Mouse (Mus musculus) forebrain, embryonic 13.5 days (tissue): ENCODE measurements around the gene Gsto1. TPM values are rescaled to one million over a fixed set of nuclear protein-coding genes. Genes with fewer than 3 reads are reported as not detected.
A peak's percentile ranks its signal among the peaks of the same experiment; 100 is the strongest.

ENCODE experiments used
- ATAC-seq: fragments of 200-750 bp; cut with Nextera tagmentation; 2 replicates; pipeline ENCODE4 v1.8.0; 2017
- H3K27ac ChIP-seq: fragments of 300-500 bp; sonication (generic); 2 replicates; pipeline ENCODE4 v1.5.1; 2015; ENCODE audit warnings: inconsistent platforms, mild to moderate bottlenecking, moderate library complexity
- H3K27me3 ChIP-seq: fragments of 300-500 bp; sonication (generic); 2 replicates; pipeline ENCODE4 v1.6.1; 2015; ENCODE audit warnings: mild to moderate bottlenecking, inconsistent platforms
- H3K36me3 ChIP-seq: fragments of 300-500 bp; sonication (generic); 2 replicates; pipeline ENCODE4 v1.6.1; 2015; ENCODE audit warnings: mild to moderate bottlenecking, inconsistent platforms; ENCODE audit not compliant: poor library complexity, severe bottlenecking
- H3K4me1 ChIP-seq: fragments of 300-500 bp; sonication (generic); 2 replicates; pipeline ENCODE4 v1.6.1; 2015; ENCODE audit warnings: inconsistent platforms
- H3K4me2 ChIP-seq: fragments of 300-500 bp; sonication (generic); 2 replicates; pipeline ENCODE4 v1.6.1; 2015; ENCODE audit warnings: inconsistent platforms, mild to moderate bottlenecking, moderate library complexity
- H3K4me3 ChIP-seq: fragments of 300-500 bp; sonication (generic); 2 replicates; pipeline ENCODE4 v1.5.1; 2015; ENCODE audit warnings: mild to moderate bottlenecking, inconsistent platforms
- H3K9ac ChIP-seq: fragments of 300-500 bp; sonication (generic); 2 replicates; pipeline ENCODE4 v1.6.1; 2015; ENCODE audit warnings: mild to moderate bottlenecking, inconsistent platforms
- H3K9me3 ChIP-seq: fragments of 300-500 bp; sonication (generic); replicated peaks from 2 replicates; pipeline ENCODE4 v1.6.1; 2016; ENCODE audit warnings: inconsistent platforms
- WGBS: fragments of 180-500 bp; shearing (Covaris S2); methylation state at CpG from one replicate; pipeline ENCODE4 v1.1.7; 2015; 5-methylcytosine and 5-hydroxymethylcytosine counted together
- polyA plus RNA-seq: library from polyadenylated mRNA; unstranded; fragments of >200 nt; fragmentation: Nextera tagmentation; extraction: Ambion mirVana; gene quantifications from 2 replicates; pipeline ENCODE4 v1.2.1, GENCODE M21; 2015

Gsto1 gene
- polyA plus RNA-seq, 1 experiment from 2014 or later = 80.3 TPM

DNA sequence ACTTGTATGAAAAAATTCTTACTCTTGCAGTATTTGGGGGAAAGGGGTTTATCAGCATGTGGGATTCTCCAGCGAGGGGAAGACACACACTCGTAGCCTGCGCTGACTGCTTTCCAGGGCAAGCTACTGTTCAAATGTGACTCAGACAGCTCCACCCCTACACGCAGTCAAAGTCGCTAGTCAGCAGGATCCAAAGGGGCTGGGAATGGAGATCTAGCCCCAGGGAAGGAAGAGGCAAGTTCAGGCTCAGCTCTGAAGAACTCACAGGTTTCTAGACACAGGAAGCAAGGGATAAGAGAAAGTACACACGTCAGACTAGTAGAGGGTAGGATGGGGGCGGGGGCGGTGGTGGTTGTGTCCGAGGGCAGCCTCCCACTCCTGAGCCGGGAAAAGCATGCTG, 45.8 kb downstream of the Gsto1 start:
- Histone ChIP-seq H3K9ac (no peak overlapping the region), H3K4me2 (no peak overlapping the region), H3K27me3 (no peaks in the 10 kb centered on the region), H3K9me3 (no peaks in the 10 kb centered on the region), H3K36me3 (peaks cover 23% of the 10 kb centered on the region), H3K4me1 (peaks cover 12% of the 10 kb centered on the region; the same call in 1 of the 2 replicates), H3K27ac (no peak overlapping the region), H3K4me3 (no peak overlapping the region)
- no peak for ATAC-seq
- WGBS = 86% methylated on average over 10 of the region's 10 CpGs

DNA sequence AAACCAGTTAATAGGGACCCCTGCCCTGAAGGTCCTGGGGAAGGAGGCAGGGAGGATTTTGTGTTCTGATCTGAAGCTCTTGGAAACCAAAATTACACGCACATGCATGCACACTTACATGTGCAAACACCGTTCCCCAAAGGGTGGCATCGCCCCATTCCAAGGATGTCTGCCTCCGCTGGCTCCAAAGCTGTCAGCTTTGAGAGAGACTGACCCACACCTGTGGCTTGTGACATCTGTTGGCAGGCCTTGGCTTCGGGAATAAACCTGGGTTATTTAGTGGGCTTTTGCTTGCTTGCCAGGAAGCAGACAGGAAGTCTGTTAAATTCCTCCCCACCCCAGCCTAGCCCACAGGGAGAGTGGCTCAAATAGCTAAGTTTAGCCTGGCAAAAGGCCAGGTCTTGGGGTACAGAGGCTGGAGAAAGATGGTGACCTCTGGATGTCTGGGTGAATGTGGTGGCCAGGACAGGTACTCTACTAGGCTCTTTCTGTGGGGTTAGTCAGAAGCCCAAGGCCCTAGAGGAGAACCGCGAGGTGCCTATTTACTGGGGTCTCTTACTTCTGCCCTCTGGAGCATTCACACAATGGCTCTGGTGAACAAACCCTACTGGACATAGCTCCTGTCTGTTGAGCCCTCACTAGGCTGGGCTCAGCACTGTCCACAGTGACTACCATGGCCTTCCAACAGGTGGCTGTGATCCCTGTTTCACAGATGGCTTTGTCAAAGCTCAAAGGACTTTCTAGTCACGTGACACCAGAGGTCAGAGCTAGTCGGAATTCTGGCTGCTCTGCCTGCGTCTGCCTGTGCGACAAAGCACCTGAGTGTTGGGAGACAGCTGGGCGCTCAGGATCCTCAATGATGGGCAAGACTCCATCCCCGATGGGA, 47.8 kb downstream of the Gsto1 start:
- 76% methylated on average over 13 of the region's 13 CpGs for WGBS
- no peak for ATAC-seq

DNA sequence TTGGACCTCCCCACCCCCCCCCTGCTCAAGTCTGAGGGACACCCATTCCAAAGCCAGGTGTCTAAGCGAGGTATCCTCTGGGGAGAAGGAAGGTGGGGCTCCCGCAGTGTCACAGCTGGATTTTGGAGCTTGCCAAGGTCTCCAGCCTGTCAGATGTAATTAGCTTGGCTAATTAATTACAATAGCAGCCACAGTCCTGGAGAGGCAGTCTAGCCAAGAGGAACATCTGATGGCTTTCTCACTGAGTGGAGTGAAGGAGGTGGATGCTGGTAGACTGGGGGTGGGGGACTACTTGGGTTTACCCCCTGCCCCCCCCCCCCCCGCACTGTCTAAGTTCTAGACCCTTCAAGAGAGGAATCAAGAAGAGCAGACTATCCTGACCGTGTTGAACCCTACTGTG, 48.9 kb downstream of the Gsto1 start:
- no peak overlapping the region for H3K27ac ChIP-seq
- ATAC-seq = peak; percentile 31; the same call in 1 of the 2 replicates
- H3K4me2 ChIP-seq = no peak overlapping the region
- 54% methylated on average over 4 of the region's 4 CpGs for WGBS
- no peaks in the 10 kb centered on the region for H3K36me3 ChIP-seq
- H3K27me3 ChIP-seq = no peaks in the 10 kb centered on the region
- H3K4me1 ChIP-seq = peaks cover 16% of the 10 kb centered on the region
- H3K4me3 ChIP-seq = no peak overlapping the region
- no peaks in the 10 kb centered on the region for H3K9me3 ChIP-seq
- no peak overlapping the region for H3K9ac ChIP-seq

More for the DNA sequence above, 47.8 kb downstream of the Gsto1 start:
- H3K4me2 ChIP-seq = no peak overlapping the region
- no peak overlapping the region for H3K9ac ChIP-seq
- H3K4me3 ChIP-seq = no peak overlapping the region
- no peak overlapping the region; the same call in 1 of the 2 replicates for H3K27ac ChIP-seq
- H3K27me3 ChIP-seq = no peaks in the 10 kb centered on the region
- H3K4me1 ChIP-seq = peaks cover 12% of the 10 kb centered on the region; the same call in 1 of the 2 replicates
- H3K9me3 ChIP-seq = no peaks in the 10 kb centered on the region
- H3K36me3 ChIP-seq = peaks cover 3% of the 10 kb centered on the region

DNA sequence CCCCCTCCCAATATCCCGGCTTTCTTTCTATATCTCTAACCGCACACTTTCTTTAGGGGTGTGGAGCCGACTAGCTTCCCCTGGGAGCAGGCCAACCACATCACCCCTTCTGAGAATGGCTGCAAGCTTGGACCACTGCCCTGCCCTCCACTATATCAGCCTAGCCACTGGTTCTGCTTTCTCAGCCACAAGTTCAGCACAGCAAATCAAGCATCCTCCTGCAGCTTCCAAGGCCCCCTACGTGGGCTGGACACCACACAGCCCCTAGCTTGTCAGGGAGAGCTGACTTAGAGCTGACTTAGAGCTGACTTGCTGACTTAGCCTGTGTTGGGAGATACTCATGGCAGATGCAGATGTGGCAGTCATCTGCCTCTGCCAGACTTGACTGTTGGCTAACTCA, 50.3 kb downstream of the Gsto1 start:
- no peak overlapping the region for H3K4me3 ChIP-seq
- WGBS = 90% methylated on average over 4 of the region's 4 CpGs
- no peaks in the 10 kb centered on the region for H3K36me3 ChIP-seq
- no peak overlapping the region for H3K9ac ChIP-seq
- H3K27me3 ChIP-seq = no peaks in the 10 kb centered on the region
- no peak for ATAC-seq
- no peak overlapping the region for H3K27ac ChIP-seq
- H3K4me1 ChIP-seq = peaks cover 30% of the 10 kb centered on the region
- no peak overlapping the region for H3K4me2 ChIP-seq
- no peaks in the 10 kb centered on the region for H3K9me3 ChIP-seq

DNA sequence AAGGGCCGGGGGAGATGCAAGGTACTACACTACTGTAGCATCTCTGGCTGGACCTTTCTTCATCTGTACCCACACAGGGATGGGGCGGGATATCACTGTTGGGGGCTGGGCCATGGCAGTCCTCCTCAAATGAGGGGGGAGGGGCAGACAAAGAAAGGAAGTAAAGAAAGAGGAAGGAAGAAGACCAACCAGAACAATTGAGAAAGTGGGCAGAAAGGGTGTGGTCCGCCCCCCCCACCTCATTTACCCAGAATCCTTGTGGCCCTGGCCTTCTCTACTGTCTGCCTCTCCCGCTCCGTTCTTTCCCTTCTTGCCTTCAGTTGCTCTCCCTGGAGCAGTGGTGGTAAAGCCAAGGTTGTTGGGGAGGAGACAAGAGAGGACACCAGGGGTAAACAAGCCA, 50.8 kb downstream of the Gsto1 start:
- Histone ChIP-seq H3K9me3 (no peaks in the 10 kb centered on the region), H3K9ac (no peak overlapping the region), H3K36me3 (no peaks in the 10 kb centered on the region), H3K27ac (no peak overlapping the region; the same call in 1 of the 2 replicates), H3K4me3 (no peak overlapping the region), H3K4me2 (no peak overlapping the region), H3K4me1 (peaks cover 36% of the 10 kb centered on the region), H3K27me3 (no peaks in the 10 kb centered on the region)
- ATAC-seq = no peak
- WGBS = 90% methylated on average over 5 of the region's 5 CpGs

DNA sequence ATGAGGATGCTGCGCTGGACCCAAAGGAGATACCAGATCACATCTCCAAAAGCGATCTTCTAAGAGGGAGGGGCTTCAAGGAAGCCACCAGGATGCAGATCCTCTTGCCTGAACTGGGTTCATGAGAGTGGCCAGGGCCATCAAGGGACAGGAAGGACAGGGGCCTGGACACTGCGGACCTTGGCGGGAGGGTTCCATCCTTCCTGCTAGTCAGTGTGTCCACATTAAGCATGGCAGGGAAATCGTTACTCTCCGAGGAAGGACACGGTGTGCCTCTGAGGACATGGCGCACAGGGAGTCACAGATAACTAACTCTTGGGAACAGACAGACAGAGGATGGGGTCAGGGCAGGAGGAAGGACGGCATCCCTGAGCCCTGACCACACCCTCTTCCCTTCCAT, 52.8 kb downstream of the Gsto1 start:
- peaks cover 45% of the 10 kb centered on the region for H3K4me1 ChIP-seq

DNA sequence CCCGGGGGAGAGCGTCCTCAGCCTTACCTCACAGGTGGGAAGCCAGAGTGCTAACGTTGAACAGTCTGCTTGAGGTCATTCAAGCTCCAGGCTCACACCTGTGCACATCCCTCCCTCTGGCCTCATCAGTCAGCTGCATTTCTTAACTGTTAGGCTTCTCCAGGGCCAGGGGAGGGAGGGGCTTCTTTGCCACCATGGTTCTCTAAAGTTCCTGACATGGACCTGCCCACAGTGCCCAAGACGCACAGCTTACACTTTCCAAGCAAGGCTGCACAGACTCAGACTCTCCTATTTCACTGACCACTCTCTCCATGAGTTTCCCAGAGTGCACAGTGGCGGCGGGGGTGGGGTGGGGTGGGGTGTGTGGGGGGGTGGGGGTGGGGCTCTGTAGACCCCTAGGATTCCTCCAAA, 54.2 kb downstream of the Gsto1 start:
- 23% methylated on average over 6 of the region's 6 CpGs for WGBS
- peak overlapping the region; percentile 35 for H3K4me3 ChIP-seq
- peak overlapping the region; percentile 74 for H3K9ac ChIP-seq
- no peaks in the 10 kb centered on the region for H3K9me3 ChIP-seq
- peaks cover 38% of the 10 kb centered on the region for H3K4me1 ChIP-seq
- no peaks in the 10 kb centered on the region for H3K27me3 ChIP-seq
- peak overlapping the region; percentile 95 for H3K27ac ChIP-seq
- H3K36me3 ChIP-seq = no peaks in the 10 kb centered on the region
- no peak; the same call in none of the 2 replicates for ATAC-seq
- peak overlapping the region; percentile 63 for H3K4me2 ChIP-seq

More for the DNA sequence above, 52.8 kb downstream of the Gsto1 start:
- Histone ChIP-seq H3K4me2 (no peak overlapping the region), H3K4me3 (no peak overlapping the region), H3K36me3 (no peaks in the 10 kb centered on the region), H3K9ac (no peak overlapping the region), H3K9me3 (no peaks in the 10 kb centered on the region), H3K27ac (no peak overlapping the region), H3K27me3 (no peaks in the 10 kb centered on the region)
- 93% methylated on average over 9 of the region's 9 CpGs for WGBS
- ATAC-seq = no peak

DNA sequence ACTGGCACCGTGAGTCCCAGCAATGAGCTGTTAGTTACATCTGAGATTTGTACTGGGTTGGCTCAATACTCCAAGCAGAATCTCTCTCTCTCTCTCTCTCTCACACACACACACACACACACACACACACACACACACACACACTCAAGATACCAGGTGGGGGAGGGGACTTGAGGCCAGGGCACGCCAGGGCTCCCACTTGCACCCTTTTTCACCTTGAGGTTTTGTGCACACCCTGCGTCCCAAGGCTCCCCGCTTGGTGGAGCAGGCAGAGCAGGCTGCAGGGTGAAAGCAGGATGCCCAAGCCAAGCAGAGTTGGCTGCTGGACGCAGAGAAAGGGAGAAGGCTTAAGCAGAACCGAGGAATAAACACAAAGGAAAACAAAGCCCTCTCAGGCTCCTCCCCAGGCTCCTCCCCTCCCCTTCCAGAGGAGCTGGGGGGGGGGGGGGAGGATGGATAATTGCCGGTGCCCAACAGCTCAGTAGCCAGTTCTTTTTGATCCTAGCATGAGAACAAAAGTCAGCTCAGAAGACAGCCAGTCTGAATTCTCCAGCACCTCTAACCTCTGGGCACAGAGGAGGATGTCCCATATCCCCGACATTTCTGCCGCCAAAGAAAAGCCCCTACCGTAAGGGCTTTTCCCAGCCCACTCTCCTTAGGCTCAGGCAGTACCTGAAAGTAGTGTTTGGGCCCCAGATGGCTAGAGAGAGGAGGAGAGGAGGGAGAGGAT, 54.8 kb downstream of the Gsto1 start:
- Histone ChIP-seq H3K27ac (peak overlapping the region; percentile 95), H3K4me1 (peaks cover 38% of the 10 kb centered on the region), H3K4me2 (peak overlapping the region; percentile 63), H3K4me3 (peak overlapping the region; percentile 35), H3K9me3 (no peaks in the 10 kb centered on the region), H3K27me3 (no peaks in the 10 kb centered on the region), H3K9ac (peak overlapping the region; percentile 74), H3K36me3 (no peaks in the 10 kb centered on the region)
- 0% methylated on average over 10 of the region's 10 CpGs for WGBS
- peak; percentile 86 for ATAC-seq

DNA sequence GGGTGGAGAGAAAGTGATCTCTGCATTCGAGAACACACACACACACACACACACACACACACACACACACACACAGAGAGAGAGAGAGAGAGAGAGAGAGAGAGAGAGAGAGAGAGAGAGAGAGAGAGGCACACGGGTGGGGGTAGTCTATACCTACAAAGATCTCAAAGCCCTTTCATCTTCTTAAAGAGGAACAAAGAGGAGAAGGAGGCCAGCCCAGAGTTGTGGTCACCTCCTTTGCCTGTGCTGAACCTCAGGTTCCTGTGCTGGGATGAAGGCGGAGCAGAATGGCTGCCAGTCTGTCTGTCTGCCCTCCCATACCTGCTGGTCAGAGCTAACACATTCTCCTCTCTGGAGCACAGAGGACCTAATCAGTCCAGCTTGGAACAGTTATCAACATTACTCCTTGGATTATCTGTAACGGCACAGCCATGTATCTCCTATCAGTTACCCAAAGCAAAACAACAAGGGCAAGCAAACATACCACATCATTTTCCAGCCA, 55.4 kb downstream of the Gsto1 start:
- peak overlapping the region; percentile 63 for H3K4me2 ChIP-seq
- peaks cover 37% of the 10 kb centered on the region for H3K4me1 ChIP-seq
- WGBS = 47% methylated on average over 3 of the region's 4 CpGs
- no peaks in the 10 kb centered on the region for H3K9me3 ChIP-seq
- no peak overlapping the region for H3K4me3 ChIP-seq
- no peaks in the 10 kb centered on the region for H3K27me3 ChIP-seq
- peak; percentile 32; the same call in 1 of the 2 replicates for ATAC-seq
- H3K27ac ChIP-seq = peak overlapping the region; percentile 95
- H3K9ac ChIP-seq = no peak overlapping the region
- no peaks in the 10 kb centered on the region for H3K36me3 ChIP-seq

DNA sequence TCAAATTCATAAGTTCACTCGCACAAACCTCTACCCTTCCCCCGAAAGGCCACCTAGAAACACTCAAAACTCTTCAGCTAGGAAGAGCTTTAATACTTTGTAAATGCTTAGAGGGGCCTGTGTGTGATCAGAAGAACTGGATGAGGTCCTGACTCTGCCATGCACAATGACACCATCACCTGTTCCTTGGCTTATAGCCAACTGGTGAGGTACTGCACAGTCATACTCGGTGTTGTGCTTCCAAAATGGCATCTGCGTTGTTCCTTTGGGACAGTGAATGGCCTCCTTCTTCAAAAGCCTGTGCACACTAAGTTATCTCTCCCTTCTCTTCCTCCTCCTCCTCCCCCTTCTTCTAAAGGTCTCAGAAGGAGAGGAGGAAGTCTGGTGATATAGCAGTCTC, 56.0 kb downstream of the Gsto1 start:
- H3K36me3 ChIP-seq = no peaks in the 10 kb centered on the region
- H3K9me3 ChIP-seq = no peaks in the 10 kb centered on the region
- H3K4me1 ChIP-seq = peaks cover 38% of the 10 kb centered on the region
- no peak for ATAC-seq
- no peak overlapping the region for H3K4me2 ChIP-seq
- no peak overlapping the region for H3K4me3 ChIP-seq
- 89% methylated on average over 4 of the region's 4 CpGs for WGBS
- H3K27ac ChIP-seq = no peak overlapping the region
- no peak overlapping the region for H3K9ac ChIP-seq
- no peaks in the 10 kb centered on the region for H3K27me3 ChIP-seq

DNA sequence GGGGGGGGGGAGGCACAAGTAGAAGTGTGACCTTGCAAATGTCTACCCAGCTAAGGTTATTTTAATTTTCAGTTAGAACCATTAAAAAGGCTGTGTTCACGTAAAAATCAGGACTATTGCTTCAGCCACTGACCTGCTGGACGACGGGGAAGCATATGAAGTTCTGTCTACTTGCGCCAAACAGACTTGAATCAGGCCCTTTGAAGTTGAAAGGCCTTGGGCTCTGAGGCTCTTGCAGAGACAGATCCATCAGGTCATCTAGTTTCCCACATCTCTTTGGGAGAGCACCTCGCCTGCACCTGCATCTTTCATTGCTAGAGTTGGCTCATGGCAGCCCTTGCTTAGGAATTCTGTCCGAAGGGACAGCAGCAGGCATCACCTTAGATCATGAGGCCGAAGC, 58.6 kb downstream of the Gsto1 start:
- Histone ChIP-seq H3K4me3 (no peak overlapping the region), H3K27me3 (no peaks in the 10 kb centered on the region), H3K9ac (no peak overlapping the region), H3K27ac (no peak overlapping the region), H3K9me3 (no peaks in the 10 kb centered on the region), H3K4me2 (no peak overlapping the region), H3K4me1 (peaks cover 59% of the 10 kb centered on the region), H3K36me3 (no peaks in the 10 kb centered on the region)
- 93% methylated on average over 7 of the region's 7 CpGs for WGBS
- ATAC-seq = no peak

DNA sequence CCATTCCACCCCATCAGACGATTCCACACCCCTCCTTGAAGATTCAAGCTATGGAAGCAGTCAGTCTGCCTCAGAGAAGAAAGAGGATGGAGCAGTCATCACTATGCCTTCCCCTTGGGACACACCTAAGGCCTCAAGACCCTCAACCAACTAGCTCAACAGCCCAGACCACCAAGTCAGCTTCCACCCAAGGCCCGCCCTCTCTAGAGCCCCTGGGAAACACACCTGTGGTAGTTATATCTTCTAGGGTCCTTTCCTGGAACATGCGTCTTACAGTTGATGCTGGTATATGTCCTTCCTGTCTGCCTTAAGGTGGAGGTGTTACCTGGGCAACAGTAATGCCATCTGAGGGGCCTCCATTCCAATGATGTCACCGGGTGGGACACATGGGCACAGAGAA, 59.4 kb downstream of the Gsto1 start:
- Histone ChIP-seq H3K9ac (no peak overlapping the region), H3K4me1 (peaks cover 54% of the 10 kb centered on the region), H3K27me3 (no peaks in the 10 kb centered on the region), H3K4me2 (no peak overlapping the region), H3K27ac (no peak overlapping the region), H3K4me3 (no peak overlapping the region), H3K9me3 (no peaks in the 10 kb centered on the region), H3K36me3 (no peaks in the 10 kb centered on the region)
- 89% methylated on average over 4 of the region's 4 CpGs for WGBS
- no peak for ATAC-seq
